Mouse (Mus musculus) MEL (cell line): ENCODE measurements around the gene Cysrt1.

ENCODE experiments used
- CHD1 ChIP-seq: IDR thresholded peaks from 2 replicates; pipeline ENCODE4 v1.6.1; 2012; ENCODE audit warnings: low read depth, mild to moderate bottlenecking, inconsistent platforms, low read length, improper control_type of control experiment
- CTCF ChIP-seq, 3 experiments: IDR thresholded peaks in 2 of 3; conservative IDR thresholded peaks in 1 of 3; 2 replicates each; pipeline ENCODE4 v1.5.1; 2011 to 2012; ENCODE audit warnings: low read length in 3 of 3, low read depth in 2 of 3, mild to moderate bottlenecking in 2 of 3, improper control_type of control experiment in 1 of 3, inconsistent platforms in 1 of 3, mixed read lengths in 1 of 3, moderate library complexity in 1 of 3; ENCODE audit not compliant: control insufficient read depth in 1 of 3, insufficient read depth in 1 of 3, poor library complexity in 1 of 3, severe bottlenecking in 1 of 3
- EP300 ChIP-seq, 2 experiments: IDR thresholded peaks; 2 replicates each; pipeline ENCODE4 v1.6.1; 2011; ENCODE audit warnings: improper control_type of control experiment in 2 of 2, low read length in 2 of 2, low read depth in 1 of 2, mild to moderate bottlenecking in 1 of 2
- MAZ ChIP-seq: IDR thresholded peaks from 2 replicates; pipeline ENCODE4 v1.6.1; 2012; ENCODE audit warnings: low read depth, mild to moderate bottlenecking, inconsistent platforms, low read length, improper control_type of control experiment
- MYB ChIP-seq: IDR thresholded peaks from 2 replicates; pipeline ENCODE4 v1.6.1; 2011; ENCODE audit warnings: mild to moderate bottlenecking, low read depth, low read length, improper control_type of control experiment
- POLR2A ChIP-seq, 2 experiments: IDR thresholded peaks; 2 replicates each; pipeline ENCODE4 v1.6.1; 2011 to 2012; ENCODE audit warnings: low read length in 2 of 2, mild to moderate bottlenecking in 2 of 2, control low read depth in 1 of 2, improper control_type of control experiment in 1 of 2, low read depth in 1 of 2, moderate library complexity in 1 of 2; ENCODE audit not compliant: control insufficient read depth in 1 of 2, insufficient read depth in 1 of 2, poor library complexity in 1 of 2
- POLR2AphosphoS2 ChIP-seq: IDR thresholded peaks from 2 replicates; pipeline ENCODE4 v1.6.1; 2011; ENCODE audit warnings: low read length, improper control_type of control experiment
- SIN3A ChIP-seq: IDR thresholded peaks from 2 replicates; pipeline ENCODE4 v1.6.1; 2012; ENCODE audit warnings: low read length, improper control_type of control experiment, inconsistent platforms
- SMC3 ChIP-seq: IDR thresholded peaks from 2 replicates; pipeline ENCODE4 v1.6.1; 2011; ENCODE audit warnings: low read depth, low read length, improper control_type of control experiment
- TAL1 ChIP-seq: IDR thresholded peaks from 2 replicates; pipeline ENCODE4 v1.6.1; 2012; ENCODE audit warnings: mild to moderate bottlenecking, inconsistent platforms, low read length, moderate library complexity, mixed read lengths
- TCF12 ChIP-seq: IDR thresholded peaks from 2 replicates; pipeline ENCODE4 v1.6.1; 2014; ENCODE audit warnings: low read depth, mild to moderate bottlenecking, inconsistent platforms, low read length, improper control_type of control experiment, moderate library complexity
- USF1 ChIP-seq: IDR thresholded peaks from 2 replicates; pipeline ENCODE4 v1.6.1; 2014; ENCODE audit warnings: low read depth, mild to moderate bottlenecking, inconsistent platforms, low read length, improper control_type of control experiment, moderate library complexity

DNA sequence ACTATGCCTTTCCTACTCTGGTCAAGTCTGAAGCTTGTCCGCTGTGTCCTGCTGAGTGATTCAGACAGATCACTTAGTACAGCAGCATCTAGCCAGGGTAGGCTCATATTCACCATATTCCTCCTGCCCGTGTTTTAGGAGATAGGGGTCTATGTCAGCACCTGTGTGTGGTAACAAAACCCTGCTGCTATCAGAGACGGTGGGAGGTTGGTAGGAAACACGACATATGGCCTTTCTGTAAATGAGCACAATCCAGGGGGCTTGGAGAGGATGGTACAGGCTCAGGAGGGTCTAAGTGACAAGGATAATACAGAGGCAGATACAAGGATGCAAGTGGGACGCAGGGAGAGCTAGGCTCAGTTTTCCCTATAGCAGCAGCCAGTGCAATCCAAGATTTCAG, 12.7 kb downstream of the Cysrt1 start:
- TF ChIP-seq TCF12 (no peak), CHD1 (no peak), MYB (no peak), EP300 (IDR thresholded peaks at IDR 0.05; ENCODE audit: low read depth in 1 of 2, low read length in 2 of 2) (no peak), POLR2A (IDR thresholded peaks at IDR 0.05; ENCODE audit: control insufficient read depth in 1 of 2, insufficient read depth in 1 of 2, low read depth in 1 of 2, low read length in 2 of 2, poor library complexity in 1 of 2) (no peak), SIN3A (no peak), POLR2AphosphoS2 (no peak), SMC3 (no peak), CTCF (IDR thresholded peaks at IDR 0.05 in 2 of 3, conservative IDR thresholded peaks at IDR 0.05 in 1 of 3; ENCODE audit: control insufficient read depth in 1 of 3, insufficient read depth in 1 of 3, low read depth in 2 of 3, low read length in 3 of 3, poor library complexity in 1 of 3, severe bottlenecking in 1 of 3) (no peak), USF1 (no peak), TAL1 (no peak), MAZ (no peak)
